Mouse (Mus musculus) ovary, adult 10 weeks (tissue): ENCODE data around the gene Pate1. TPM values are rescaled to one million over a fixed set of nuclear protein-coding genes. Genes with fewer than 3 reads are reported as not detected.

Experiments used
- polyA plus RNA-seq: library from polyadenylated mRNA; stranded (reverse); fragments of 350-450 nt; fragmentation: Illumina TruSeq; extraction: RNeasy Lipid Tissue Mini Kit (QIAGEN cat#74804); gene quantifications from one replicate; pipeline ENCODE4 v1.2.3, GENCODE M21; 2014

Gene Pate1
- not detected for polyA plus RNA-seq

DNA sequence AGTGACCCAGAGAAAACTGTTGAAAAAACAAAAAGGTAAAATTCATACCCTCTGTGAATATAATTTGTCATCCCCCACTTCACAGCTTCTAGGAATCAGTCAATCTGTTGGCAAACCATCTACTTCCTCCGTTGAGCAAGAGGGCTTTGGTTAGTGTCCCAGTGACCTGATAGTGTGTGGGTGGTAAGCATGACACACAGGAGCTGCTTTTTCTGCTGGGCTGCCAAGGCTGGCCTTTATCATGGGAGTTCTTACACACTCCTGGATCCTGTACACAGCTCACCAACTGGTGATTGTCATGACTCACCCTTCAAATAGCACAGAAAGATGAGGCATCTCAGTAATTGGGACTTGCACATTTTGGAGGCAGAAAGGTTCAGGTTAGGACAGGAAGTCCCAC, at the start of gene Pate1:
Gene Pate1, minus strand, starts transcription at position 378 of the 400 bp plus-strand sequence.

DNA sequence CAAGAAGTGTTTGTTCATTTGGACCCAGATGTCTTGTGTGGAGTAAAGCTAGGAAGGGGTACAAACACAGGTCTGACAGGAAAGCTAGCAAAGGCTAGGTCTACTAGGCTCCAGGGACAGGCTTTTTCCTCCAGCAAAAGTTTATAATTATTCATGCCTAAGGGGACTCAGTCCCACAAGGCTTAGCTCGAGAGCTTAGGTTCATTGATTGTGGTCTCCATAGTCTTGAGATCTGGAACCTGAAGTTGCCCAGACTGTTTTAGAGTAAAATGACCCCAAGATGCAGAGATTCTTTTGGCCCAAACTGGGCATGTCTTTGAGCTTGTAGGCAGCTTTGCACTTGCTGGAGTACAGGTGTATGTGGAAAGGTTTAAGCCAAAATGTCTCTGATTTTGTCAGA, 39.1 kb downstream of the Pate1 start, which contains the start of gene Pate3:
Gene Pate3, minus strand, starts transcription at position 101 of the 400 bp plus-strand sequence.

Other genes starting within 250 kb of the Pate1 start
- gene Gm1113, start 169.1 kb downstream of the Pate1 start, polyA plus RNA-seq: not detected
- gene Ddx25, start 128.9 kb downstream of the Pate1 start, polyA plus RNA-seq: 0.37 TPM
- 45.2 TPM for gene Pus3, start 128.8 kb downstream of the Pate1 start, polyA plus RNA-seq
- 0.83 TPM for gene Pate2, start 117.1 kb downstream of the Pate1 start, polyA plus RNA-seq
- gene Hyls1, start 117.0 kb downstream of the Pate1 start, polyA plus RNA-seq: 20.0 TPM
- gene Pate4, start 75.4 kb downstream of the Pate1 start, polyA plus RNA-seq: not detected
- not detected for gene Pate3, start 39.2 kb downstream of the Pate1 start, polyA plus RNA-seq
- not detected for gene Gm17677, start 53.7 kb upstream of the Pate1 start, polyA plus RNA-seq
- gene Gm17727, start 90.7 kb upstream of the Pate1 start, polyA plus RNA-seq: not detected
- gene Gm27235, start 102.7 kb upstream of the Pate1 start, polyA plus RNA-seq: not detected
- 0.60 TPM for gene D730048I06Rik, start 102.7 kb upstream of the Pate1 start, polyA plus RNA-seq
- not detected for gene 9230110F15Rik, start 156.8 kb upstream of the Pate1 start, polyA plus RNA-seq
- gene 9230113P08Rik, start 221.0 kb upstream of the Pate1 start, polyA plus RNA-seq: not detected